Mouse (Mus musculus) c-Kit-positive CD71-negative TER-119-negative erythroid progenitor cells, embryonic 14.5 days (primary cell): ENCODE results near the gene 4930519G04Rik.
"Not testable (repeated sequence)": the region's sequence is repeated elsewhere in the genome, so short reads cannot be mapped to it uniquely, and the experiment has no call there.

ENCODE experiments used
- DNase-seq: peaks from one replicate; pipeline ENCODE4 v3.0.0-alpha.2; 2013; ENCODE audit warnings: low read depth

4930519G04Rik gene

DNA sequence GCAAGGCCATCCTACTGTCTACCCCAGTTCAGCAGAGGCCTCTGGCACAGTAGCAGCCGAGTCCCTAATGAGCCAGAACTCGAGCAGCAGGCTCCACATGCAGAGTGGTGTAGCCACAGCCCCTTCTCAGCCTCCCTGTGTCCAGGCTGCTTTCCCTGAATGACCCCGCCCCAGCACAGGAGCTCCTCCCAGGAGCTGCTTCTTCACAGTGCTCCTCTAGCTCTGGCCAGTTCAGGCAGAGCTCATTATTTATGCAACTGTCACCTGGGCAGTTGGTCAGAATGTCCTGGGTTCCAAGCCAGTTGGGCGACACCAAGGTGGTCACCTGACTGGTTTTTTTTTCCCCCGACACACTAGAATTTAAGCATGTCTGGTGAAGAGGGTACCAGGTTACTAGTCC, at the start of gene 4930519G04Rik:
Gene 4930519G04Rik, plus strand, starts transcription at position 301 of the 400 bp plus-strand sequence.
- not testable (repeated sequence) for DNase-seq

DNA sequence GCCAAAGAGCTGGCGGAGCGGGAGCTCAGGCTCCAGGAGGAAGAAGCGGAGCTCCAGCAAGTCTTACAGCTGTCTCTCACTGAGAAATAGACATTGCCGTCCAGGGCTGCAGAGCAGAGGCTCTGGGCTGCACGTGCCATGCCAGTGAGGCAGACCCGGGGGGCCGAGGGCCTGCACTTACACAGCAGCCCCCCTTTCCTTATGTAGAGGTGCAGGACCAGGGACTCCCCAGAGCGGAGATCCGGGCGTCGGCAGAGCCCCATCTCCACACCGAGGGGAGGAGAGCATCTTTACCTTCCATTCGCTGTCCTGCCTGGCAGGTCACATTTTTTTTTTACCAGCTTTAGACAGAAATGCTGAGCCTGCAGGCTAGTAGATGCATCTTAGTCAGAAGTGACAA, 49.1 kb upstream of the 4930519G04Rik start:
- DNase-seq, result no peak

- no peak for DNase-seq
These were observed 48.5 kb upstream of the 4930519G04Rik start for GRCm38 (mm10) chr5:114804958-114805357.

DNA sequence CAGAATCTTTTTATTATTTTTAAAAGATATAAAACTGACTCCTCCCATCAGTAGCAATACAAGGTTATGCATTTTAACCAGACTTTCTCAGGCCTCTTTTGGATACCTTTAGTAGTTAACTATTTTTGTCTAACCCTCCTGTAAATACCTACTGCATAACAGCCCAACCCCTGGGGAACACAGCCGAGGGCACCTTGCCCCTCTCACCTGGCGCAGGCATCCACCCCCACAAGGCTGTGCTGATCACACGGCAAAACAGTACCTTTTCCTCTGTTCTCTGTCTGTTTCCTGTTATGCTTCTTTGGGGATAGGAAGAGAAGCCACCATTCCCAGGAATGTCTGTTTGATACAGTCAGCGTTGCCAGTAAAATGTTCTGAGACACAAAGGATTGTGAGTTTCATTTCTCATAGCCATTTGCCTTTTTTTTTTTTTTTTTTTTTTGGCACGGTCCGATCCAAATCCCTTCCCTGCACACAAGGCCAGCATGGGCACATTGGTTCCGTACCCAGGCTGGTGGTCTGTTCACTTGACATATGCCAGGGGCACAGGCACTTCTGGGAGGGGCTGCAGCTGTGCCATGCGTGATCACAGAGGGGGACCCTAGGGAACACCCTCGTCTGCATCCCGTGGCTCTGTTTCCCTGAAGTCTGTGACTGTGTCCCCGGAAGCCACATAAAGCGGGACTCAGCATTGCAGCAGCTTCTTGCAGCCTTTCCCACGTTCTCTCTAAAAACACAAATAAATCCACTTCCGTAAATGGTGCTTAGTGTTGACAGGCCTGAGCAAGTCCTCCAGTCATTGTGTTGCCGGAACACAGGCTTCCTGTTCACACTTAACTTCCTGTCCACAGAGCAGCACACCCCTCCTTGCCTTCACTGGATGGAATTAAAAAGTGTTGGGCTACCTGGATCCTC, 47.8 kb upstream of the 4930519G04Rik start:
- no peak for DNase-seq

- no peak for DNase-seq
These were observed 46.8 kb upstream of the 4930519G04Rik start for GRCm38 (mm10) chr5:114806636-114807035.

DNA sequence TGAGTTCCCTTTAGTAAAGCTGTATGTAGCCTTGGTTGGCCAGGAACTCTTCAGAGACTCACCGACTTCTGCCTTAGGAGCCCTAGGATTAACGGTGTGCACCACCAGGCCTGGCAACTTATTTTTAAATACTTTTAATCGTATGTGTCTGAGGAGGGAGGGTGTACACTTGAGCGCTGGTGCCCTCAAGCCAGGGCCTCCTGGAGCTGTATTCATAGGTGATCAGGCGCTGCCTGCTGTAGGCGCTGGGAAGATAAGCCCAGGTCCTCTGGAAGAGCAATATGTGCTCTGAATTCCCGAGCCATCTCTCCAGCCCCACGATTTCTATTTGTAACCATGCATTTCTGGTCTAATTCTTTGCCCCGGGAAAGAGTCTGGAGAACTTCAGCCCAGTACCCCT, 46.4 kb upstream of the 4930519G04Rik start:
- no peak for DNase-seq

DNA sequence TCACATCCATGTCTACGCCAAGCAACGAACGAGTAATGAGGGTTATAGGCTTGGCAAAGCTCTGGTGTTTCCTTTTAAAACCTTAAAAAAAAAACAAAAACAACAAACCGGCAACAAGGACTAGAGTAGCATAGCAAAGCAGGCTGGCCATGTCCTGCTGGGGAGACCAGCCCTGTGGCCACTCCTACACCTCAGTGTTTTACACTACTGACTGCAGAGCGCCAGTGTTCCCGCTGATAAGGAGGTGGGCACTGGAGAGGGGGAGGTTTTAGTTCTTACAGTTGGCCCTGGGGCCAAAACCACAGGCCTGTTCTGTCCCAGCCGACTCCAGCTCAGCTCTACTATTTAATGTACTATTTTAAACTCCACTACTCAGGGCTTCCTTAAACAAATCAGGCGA, 46.0 kb upstream of the 4930519G04Rik start:
- no peak for DNase-seq

GRCm38 (mm10) chr5:114807893-114808292, 45.6 kb upstream of the 4930519G04Rik start:
- DNase-seq, result no peak

DNA sequence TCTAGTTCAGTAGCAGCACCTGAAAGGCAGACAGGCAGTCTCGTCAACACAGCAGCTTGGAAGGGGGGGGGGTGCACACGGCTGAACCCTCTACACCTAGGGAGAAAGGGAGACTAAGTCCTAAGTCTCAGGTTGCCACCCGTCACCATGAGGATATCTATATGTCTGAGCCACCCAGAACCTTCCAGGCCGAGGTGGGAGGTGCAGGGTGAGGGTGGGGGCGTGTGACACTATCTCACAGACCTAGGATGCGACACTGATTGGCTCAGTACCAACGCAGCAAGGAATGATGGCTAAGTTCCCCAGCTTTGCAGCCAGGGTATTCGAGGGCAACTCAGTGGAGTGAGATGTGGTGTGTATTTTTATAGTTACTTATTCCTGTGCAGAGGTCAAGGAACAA, 45.1 kb upstream of the 4930519G04Rik start:
- no peak for DNase-seq

DNA sequence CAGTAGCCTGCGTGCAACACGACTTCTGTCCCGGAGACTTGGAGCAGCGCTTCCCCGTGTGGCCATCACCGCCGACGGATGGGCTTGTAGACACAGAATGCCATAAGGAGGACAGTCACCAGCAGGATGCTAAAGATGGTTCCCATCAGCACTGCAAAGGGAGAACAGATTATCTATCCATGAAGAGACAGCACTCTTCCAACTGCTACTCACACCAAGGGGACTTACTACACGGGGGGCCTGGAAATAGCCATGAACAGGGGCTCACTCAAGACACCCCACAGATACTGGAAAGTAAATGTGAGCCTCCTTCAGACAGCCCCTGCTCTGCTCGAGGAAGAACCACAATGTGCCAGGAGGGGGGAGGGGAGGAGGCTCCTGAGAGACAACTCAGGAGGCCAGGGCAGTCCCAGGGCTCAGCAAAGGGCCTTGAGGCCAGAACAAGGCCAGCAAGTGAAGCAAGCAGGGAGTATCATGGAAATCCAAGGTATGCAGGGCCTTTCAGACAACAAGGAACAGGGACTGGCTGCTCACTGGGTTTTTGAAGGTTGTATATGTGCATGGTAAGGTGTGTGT, 44.2 kb upstream of the 4930519G04Rik start:
- no peak for DNase-seq

DNA sequence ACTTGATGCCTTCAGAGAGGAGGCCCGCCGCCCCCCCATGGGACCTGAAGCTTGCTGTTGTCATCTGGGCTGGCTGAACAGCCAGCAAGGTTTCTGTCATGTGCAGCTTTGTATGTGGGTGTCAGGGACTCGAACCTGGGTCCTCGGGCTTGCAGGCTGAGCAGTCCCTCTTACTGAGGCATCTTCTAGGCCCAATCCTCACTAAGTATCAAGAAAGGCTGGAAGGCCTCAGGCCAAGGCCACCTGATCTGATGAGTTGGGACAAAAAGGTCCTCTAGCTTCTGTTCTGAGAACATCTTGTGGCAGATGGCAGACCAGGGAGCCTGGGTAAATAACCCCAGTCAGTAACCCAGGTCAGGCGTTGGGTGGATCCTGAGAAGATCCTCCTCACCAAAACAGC, 43.6 kb upstream of the 4930519G04Rik start:
- no peak for DNase-seq

DNA sequence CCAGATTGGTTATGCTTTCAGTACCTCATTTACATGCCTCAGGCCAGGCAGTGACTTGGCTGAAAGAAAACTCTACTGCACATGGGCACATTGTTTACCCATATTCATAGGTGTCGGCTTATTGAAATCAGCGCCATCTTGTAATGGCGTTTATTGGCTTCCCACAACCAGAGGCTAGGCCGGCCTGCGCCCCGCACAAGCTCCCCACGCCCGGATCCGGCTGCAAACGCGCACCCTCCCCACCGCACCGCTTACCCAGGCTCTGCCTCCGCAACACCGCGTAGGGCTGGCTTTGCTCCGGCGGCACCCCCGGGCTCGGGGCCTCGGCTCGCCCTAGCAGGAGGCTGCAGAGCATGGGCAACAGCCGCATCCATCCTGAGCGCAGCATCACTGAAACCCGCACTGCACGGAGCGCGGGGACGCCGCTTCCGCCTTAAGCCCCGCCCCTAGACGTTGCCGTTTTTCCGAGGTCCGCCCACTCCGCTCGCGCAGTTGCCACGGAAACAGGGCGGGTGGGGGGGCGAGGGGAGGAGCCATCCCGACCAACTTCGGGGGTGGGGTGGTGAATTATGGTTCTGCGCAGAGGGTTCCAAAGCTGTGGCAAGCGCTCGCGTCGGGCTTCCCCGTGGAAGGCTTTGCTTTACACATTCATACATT, 39.8 kb upstream of the 4930519G04Rik start:
- peak; percentile 67 for DNase-seq

DNA sequence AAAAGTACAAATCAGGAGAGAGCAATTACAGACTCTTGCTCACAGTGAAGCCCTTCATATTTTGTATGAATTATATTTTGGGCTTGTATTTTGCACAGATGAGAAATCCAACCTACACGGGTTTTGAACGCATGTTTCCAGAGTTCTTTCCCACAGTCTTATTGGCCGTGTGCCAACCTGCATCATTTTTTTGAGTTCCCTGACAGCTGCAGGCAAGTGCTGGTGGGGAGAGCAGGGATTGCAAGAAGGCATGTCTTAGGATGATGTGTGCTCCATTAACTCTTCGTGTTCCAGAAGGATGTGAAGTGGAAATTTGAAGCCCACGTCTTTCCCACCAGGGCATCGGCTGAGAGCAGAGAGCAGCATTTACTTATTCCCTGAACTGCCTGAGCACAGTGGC, 36.9 kb upstream of the 4930519G04Rik start:
- DNase-seq, result no peak

GRCm38 (mm10) chr5:114818124-114818523, 35.3 kb upstream of the 4930519G04Rik start:
- DNase-seq, result no peak

- DNase-seq, result peak; percentile 62
These were observed 30.4 kb upstream of the 4930519G04Rik start, which contains the start of gene 1500011B03Rik for GRCm38 (mm10) chr5:114822796-114823688. Gene 1500011B03Rik, minus strand, starts transcription at chr5:114823468.

GRCm38 (mm10) chr5:114824197-114824596, 29.3 kb upstream of the 4930519G04Rik start:
- peak; percentile 68 for DNase-seq

DNA sequence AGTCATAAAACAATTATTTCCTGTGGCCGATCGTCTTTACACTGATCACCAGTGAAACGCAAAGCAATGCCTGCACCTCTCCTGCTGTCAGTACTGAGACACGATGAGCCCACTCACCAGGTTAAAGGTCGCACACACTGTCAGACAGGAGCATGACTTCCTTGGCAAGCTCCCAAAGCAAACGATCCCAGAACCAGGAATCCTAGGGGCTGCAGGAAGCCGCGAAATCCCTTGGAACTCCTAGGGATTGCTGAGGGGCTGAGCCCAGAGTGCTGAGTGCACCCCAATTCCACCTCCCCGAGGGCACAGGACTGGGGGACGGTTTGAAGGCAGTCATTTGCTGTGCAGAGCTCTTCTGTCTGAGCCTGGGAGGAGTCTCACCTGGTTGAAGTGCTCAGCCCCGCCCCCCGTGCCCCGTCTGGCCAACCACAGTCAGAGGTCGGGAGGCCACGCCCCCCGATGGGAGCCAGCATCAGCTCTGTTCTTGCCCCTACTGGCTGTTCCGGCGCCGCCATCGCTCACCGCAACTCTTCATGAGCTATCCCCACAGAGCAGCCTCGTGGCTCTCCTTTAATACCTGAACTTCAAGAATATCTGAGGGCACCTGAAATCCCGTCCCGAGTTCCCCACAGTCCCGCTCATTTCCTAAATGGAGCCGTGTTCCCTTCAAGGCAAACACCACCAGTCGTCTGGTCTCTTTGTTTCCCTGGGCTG, 27.3 kb upstream of the 4930519G04Rik start:
- DNase-seq, result peak; percentile 84

DNA sequence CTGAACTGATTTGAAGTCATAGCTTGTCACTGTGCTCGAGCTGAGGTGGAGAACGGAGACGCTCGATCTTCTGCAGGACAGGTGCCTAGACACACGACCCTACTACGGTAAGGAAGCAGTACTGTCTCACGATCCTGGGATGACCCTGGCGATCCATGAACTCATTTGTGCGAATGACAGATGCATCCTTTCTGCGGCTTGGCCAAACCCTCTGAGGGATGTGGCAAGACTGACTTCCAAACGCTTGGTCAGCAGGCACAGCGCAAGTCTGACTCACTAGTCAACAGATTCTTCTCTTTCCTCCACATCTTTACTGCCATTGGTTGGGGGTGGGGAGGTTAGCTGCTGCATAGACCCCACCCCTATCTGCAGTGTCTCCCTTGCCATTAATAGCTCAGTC, 26.0 kb upstream of the 4930519G04Rik start:
- no peak for DNase-seq

DNA sequence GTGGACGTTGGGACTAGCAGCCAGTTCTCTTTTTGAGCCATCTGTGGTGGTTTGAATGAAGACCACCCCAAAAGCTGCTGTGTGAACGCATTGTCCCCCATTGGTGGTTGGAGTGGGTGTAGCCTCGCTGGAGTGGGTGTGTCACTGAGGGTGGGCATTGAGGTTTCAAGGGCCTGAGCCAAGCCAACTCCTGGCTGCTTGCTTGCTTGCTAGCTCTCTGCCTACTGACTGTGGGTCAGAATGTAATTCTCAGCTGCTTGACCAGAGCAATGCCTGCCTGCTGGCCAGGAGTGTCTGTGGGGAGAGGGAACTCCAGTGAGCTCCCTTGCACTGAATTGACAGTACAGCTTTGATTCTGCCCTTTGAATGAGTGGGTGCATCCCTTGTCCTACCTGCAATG, 23.7 kb upstream of the 4930519G04Rik start:
- no peak for DNase-seq

DNA sequence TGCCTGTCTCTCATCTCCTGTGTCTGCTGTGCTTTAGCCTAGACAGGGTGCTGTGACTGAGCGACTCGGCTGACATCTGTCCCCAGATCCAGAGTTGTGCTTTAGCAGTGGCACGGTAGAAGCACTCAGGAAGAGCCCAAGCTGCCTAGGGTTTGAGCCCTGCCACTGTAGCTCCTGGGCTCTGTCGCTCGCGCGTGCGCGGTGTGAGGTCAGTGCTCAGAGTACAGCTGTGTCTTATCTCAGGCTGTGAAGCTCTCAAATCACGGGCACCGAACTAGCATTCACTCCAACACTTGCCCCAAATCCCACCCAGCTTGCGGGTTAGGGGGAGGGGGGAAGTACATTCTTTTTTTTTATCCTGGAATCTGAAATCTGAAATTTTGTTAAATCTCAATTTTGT, 16.6 kb upstream of the 4930519G04Rik start:
- no peak for DNase-seq

DNA sequence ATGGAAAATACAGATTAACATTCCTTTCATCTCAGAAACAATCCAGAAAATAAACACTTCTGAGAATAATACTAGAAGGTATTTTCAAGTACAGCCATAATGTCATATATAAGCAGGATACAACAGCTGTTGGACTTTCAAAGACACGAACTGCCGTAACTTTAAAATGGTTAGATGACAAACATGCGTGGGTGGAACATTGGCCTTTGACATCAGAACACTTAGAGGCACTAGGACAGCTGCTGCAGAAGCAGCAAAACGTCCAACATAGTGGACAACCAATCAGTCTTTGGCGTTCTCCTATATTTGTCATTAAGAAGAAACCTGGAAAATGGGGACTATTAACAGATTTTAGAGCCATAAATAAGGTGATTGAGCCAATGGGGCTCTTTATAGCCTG, 13.0 kb upstream of the 4930519G04Rik start:
- DNase-seq, result not testable (repeated sequence)
